Mouse (Mus musculus): ENCODE results near the gene Nckap5.

DNA sequence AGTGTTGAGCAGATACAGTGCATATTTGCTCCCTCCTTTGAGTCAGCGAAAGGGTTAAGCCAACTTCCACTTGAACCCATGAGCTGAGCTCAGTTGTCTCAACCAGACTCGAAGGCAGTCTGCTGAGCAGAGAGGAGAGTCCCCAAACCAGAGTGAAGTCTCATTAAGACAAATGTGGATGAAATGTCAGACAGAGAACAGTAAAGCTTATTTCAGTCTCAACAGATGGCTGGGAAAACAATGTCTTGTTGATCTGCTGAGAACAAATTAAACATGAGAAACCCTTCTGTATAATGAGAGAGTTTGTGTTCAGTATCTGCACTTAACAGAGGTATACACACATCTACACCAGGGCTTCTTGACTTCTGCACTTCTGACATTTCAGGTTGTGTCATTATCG, 694.9 kb downstream of the Nckap5 start:
- TF ChIP-seq CTCF (conservative IDR thresholded peaks at IDR 0.05 in 1 of 2, IDR thresholded peaks at IDR 0.05 in 1 of 2; ENCODE audit: low read depth in 2 of 2, low read length in 2 of 2) (no peak), POLR2A (IDR thresholded peaks at IDR 0.05; ENCODE audit: low read depth, low read length) (no peak), JUN (IDR thresholded peaks at IDR 0.05; ENCODE audit: insufficient read depth, low read depth, low read length) (no peak), POLR2AphosphoS2 (IDR thresholded peaks at IDR 0.05; ENCODE audit: low read depth, low read length) (no peak), MAX (IDR thresholded peaks at IDR 0.05; ENCODE audit: low read length) (no peak)
